Mouse (Mus musculus) MEL (cell line): Measurements from ENCODE around the gene Mtnr1b. TPM values are rescaled to one million over a fixed set of nuclear protein-coding genes. Genes with fewer than 3 reads are reported as not detected.

Experiments used
- DNase-seq: peaks from one replicate; pipeline ENCODE4 v3.0.0; 2011; ENCODE audit warnings: low read depth, low spot score
- H3K27ac ChIP-seq: 2 replicates; pipeline ENCODE4 v1.5.1; 2012; ENCODE audit warnings: low read depth, mild to moderate bottlenecking, control low read depth, low read length, moderate library complexity; ENCODE audit not compliant: control insufficient read depth
- H3K27me3 ChIP-seq, 2 experiments: fragments of 150-350 bp in 1 of 2; sonication (generic) in 1 of 2; 2 replicates each; pipeline ENCODE4 v1.6.1; 2012; ENCODE audit warnings: low read length in 2 of 2, mild to moderate bottlenecking in 2 of 2, improper control_type of control experiment in 1 of 2, moderate library complexity in 1 of 2; ENCODE audit not compliant: insufficient read depth in 2 of 2, control insufficient read depth in 1 of 2
- H3K36me3 ChIP-seq, 2 experiments: 2 replicates each; pipeline ENCODE4 v1.6.1; 2012 to 2014; ENCODE audit warnings: low read length in 2 of 2, improper control_type of control experiment in 1 of 2, inconsistent platforms in 1 of 2, mild to moderate bottlenecking in 1 of 2; ENCODE audit not compliant: insufficient read depth in 2 of 2, control insufficient read depth in 1 of 2
- H3K4me1 ChIP-seq, 2 experiments: fragments of 150-350 bp in 1 of 2; sonication (generic) in 1 of 2; 2 replicates each; pipeline ENCODE4 v1.6.1; 2012; ENCODE audit warnings: low read length in 2 of 2, improper control_type of control experiment in 1 of 2, mild to moderate bottlenecking in 1 of 2; ENCODE audit not compliant: insufficient read depth in 2 of 2, control insufficient read depth in 1 of 2
- H3K4me3 ChIP-seq, 2 experiments: fragments of 150-350 bp in 1 of 2; sonication (generic) in 1 of 2; 2 replicates each; pipeline ENCODE4 v1.5.1; 2012; ENCODE audit warnings: low read depth in 2 of 2, low read length in 2 of 2, mild to moderate bottlenecking in 2 of 2, moderate library complexity in 2 of 2, control low read depth in 1 of 2, improper control_type of control experiment in 1 of 2; ENCODE audit not compliant: control insufficient read depth in 1 of 2, insufficient read depth in 1 of 2
- H3K79me2 ChIP-seq: 2 replicates; pipeline ENCODE4 v1.6.1; 2012; ENCODE audit warnings: mild to moderate bottlenecking, low read length, moderate library complexity; ENCODE audit not compliant: control insufficient read depth, poor library complexity, insufficient read depth
- H3K9ac ChIP-seq: 2 replicates; pipeline ENCODE4 v1.6.1; 2012; ENCODE audit warnings: low read depth, mild to moderate bottlenecking, control low read depth, low read length, moderate library complexity; ENCODE audit not compliant: control insufficient read depth, poor library complexity, severe bottlenecking
- H3K9me3 ChIP-seq: fragments of 150-350 bp; sonication (generic); replicated peaks from 2 replicates; pipeline ENCODE4 v1.6.1; 2012; ENCODE audit warnings: mild to moderate bottlenecking, low read length, improper control_type of control experiment, moderate library complexity; ENCODE audit not compliant: insufficient read depth
- BHLHE40 ChIP-seq: IDR thresholded peaks from 2 replicates; pipeline ENCODE4 v1.6.1; 2012; ENCODE audit warnings: low read depth, mild to moderate bottlenecking, inconsistent platforms, low read length, improper control_type of control experiment, borderline replicate concordance
- CHD1 ChIP-seq: IDR thresholded peaks from 2 replicates; pipeline ENCODE4 v1.6.1; 2012; ENCODE audit warnings: low read depth, mild to moderate bottlenecking, inconsistent platforms, low read length, improper control_type of control experiment
- CTCF ChIP-seq, 3 experiments: IDR thresholded peaks in 2 of 3; conservative IDR thresholded peaks in 1 of 3; 2 replicates each; pipeline ENCODE4 v1.5.1; 2011 to 2012; ENCODE audit warnings: low read length in 3 of 3, low read depth in 2 of 3, mild to moderate bottlenecking in 2 of 3, improper control_type of control experiment in 1 of 3, inconsistent platforms in 1 of 3, mixed read lengths in 1 of 3, moderate library complexity in 1 of 3; ENCODE audit not compliant: control insufficient read depth in 1 of 3, insufficient read depth in 1 of 3, poor library complexity in 1 of 3, severe bottlenecking in 1 of 3
- GABPA ChIP-seq: IDR thresholded peaks from 2 replicates; pipeline ENCODE4 v1.6.1; 2012; ENCODE audit warnings: low read depth, mild to moderate bottlenecking, inconsistent platforms, low read length, improper control_type of control experiment, moderate library complexity
- JUND ChIP-seq: IDR thresholded peaks from 2 replicates; pipeline ENCODE4 v1.6.1; 2011; ENCODE audit warnings: low read depth, mild to moderate bottlenecking, improper control_type of control experiment, low read length
- MEF2A ChIP-seq: IDR thresholded peaks from 2 replicates; pipeline ENCODE4 v1.6.1; 2014; ENCODE audit warnings: low read depth, mild to moderate bottlenecking, inconsistent platforms, low read length, improper control_type of control experiment; ENCODE audit not compliant: poor library complexity, insufficient replicate concordance, severe bottlenecking; ENCODE audit errors: extremely low read depth
- MXI1 ChIP-seq: IDR thresholded peaks from 2 replicates; pipeline ENCODE4 v1.6.1; 2011; ENCODE audit warnings: mild to moderate bottlenecking, low read depth, low read length, improper control_type of control experiment
- MYB ChIP-seq: IDR thresholded peaks from 2 replicates; pipeline ENCODE4 v1.6.1; 2011; ENCODE audit warnings: mild to moderate bottlenecking, low read depth, low read length, improper control_type of control experiment
- MYC ChIP-seq: IDR thresholded peaks from 2 replicates; pipeline ENCODE4 v1.6.1; 2011; ENCODE audit warnings: low read depth, mild to moderate bottlenecking, low read length, improper control_type of control experiment, moderate library complexity
- NELFE ChIP-seq: IDR thresholded peaks from 2 replicates; pipeline ENCODE4 v1.6.1; 2011; ENCODE audit warnings: low read depth, low read length, improper control_type of control experiment
- POLR2AphosphoS2 ChIP-seq: IDR thresholded peaks from 2 replicates; pipeline ENCODE4 v1.6.1; 2011; ENCODE audit warnings: low read length, improper control_type of control experiment
- POLR2AphosphoS5 ChIP-seq: IDR thresholded peaks from 2 replicates; pipeline ENCODE4 v1.6.1; 2012; ENCODE audit warnings: low read depth, borderline replicate concordance, mild to moderate bottlenecking, inconsistent platforms, low read length, moderate library complexity, mixed read lengths
- RAD21 ChIP-seq: IDR thresholded peaks from 2 replicates; pipeline ENCODE4 v1.6.1; 2011; ENCODE audit warnings: mild to moderate bottlenecking, low read depth, low read length, improper control_type of control experiment
- RCOR1 ChIP-seq: IDR thresholded peaks from 2 replicates; pipeline ENCODE4 v1.6.1; 2012; ENCODE audit warnings: low read depth, mild to moderate bottlenecking, inconsistent platforms, low read length, improper control_type of control experiment
- TAL1 ChIP-seq: IDR thresholded peaks from 2 replicates; pipeline ENCODE4 v1.6.1; 2012; ENCODE audit warnings: mild to moderate bottlenecking, inconsistent platforms, low read length, moderate library complexity, mixed read lengths
- TBP ChIP-seq: IDR thresholded peaks from 2 replicates; pipeline ENCODE4 v1.8.0; 2011; ENCODE audit warnings: low read depth, low read length, improper control_type of control experiment
- ZC3H11A ChIP-seq: IDR thresholded peaks from 2 replicates; pipeline ENCODE4 v1.6.1; 2012; ENCODE audit warnings: low read depth, mild to moderate bottlenecking, inconsistent platforms, low read length, improper control_type of control experiment
- ZMIZ1 ChIP-seq: IDR thresholded peaks from 2 replicates; pipeline ENCODE4 v1.6.1; 2012; ENCODE audit warnings: low read depth, mild to moderate bottlenecking, inconsistent platforms, low read length, improper control_type of control experiment, moderate library complexity
- polyA plus RNA-seq, 2 experiments: library from polyadenylated mRNA; stranded (reverse) in 1 of 2; unstranded in 1 of 2; fragments of >175 nt in 1 of 2; fragments of >200 nt in 1 of 2; gene quantifications; 2 replicates each; pipeline versions ENCODE4 v1.2.1 to v1.2.4; 2012; ENCODE audit warnings: low replicate concordance in 2 of 2, low read depth in 1 of 2; ENCODE audit not compliant: insufficient read length in 2 of 2, insufficient read depth in 1 of 2, missing spikeins in 1 of 2
- total RNA-seq: library from RNA; depleted of rRNA; stranded (reverse); fragments of 300-350 nt; gene quantifications from 2 replicates; pipeline ENCODE4 v1.2.3, GENCODE M21; 2012; rRNA removed

Mtnr1b gene
- total and polyA plus RNA-seq, 3 experiments, result not detected

DNA sequence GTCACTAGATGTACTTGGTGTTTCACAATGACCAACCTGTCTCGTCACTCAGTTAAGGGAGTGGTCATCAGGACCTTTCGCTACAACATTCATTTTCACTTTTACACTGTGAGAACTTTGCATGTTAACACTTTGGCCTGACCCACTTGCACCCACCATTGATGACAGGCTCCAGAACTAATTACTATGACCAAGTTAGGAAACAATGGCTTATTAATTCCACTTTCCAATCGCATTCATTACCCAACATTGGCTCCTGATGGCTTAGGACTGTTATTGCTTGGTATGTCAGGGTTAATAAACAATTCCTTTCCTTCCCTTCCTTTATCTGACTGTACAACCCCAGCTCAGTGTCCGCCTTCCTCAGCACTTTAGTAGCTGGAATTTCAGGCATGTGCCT lies 92.4 kb downstream of the Mtnr1b start:
- no peaks in the 10 kb centered on the region for H3K4me1 ChIP-seq
- no peaks in the 10 kb centered on the region for H3K79me2 ChIP-seq

GRCm38 (mm10) chr9:15774911-15775310 lies 99.4 kb downstream of the Mtnr1b start:
- Histone ChIP-seq H3K36me3 (no peaks in the 10 kb centered on the region), H3K27ac (no peak overlapping the region), H3K4me1 (no peaks in the 10 kb centered on the region), H3K4me3 (no peak overlapping the region), H3K9me3 (no peaks in the 10 kb centered on the region), H3K9ac (no peak overlapping the region), H3K27me3 (no peaks in the 10 kb centered on the region; a peak in 1 of 4 replicates), H3K79me2 (no peaks in the 10 kb centered on the region)
- TF ChIP-seq BHLHE40 (no peak), MEF2A (no peak), CHD1 (no peak), POLR2AphosphoS2 (no peak), JUND (no peak), RAD21 (no peak), MYC (no peak), RCOR1 (no peak), TAL1 (no peak), ZC3H11A (no peak), MYB (no peak)
- DNase-seq, result no peak

More for the DNA sequence above, 92.4 kb downstream of the Mtnr1b start:
- DNase-seq, result no peak
- Histone ChIP-seq H3K9ac (no peak overlapping the region), H3K27me3 (peaks cover 0 to 1% of the 10 kb centered on the region in 2 experiments; a peak in 1 of 4 replicates), H3K36me3 (no peaks in the 10 kb centered on the region), H3K4me3 (no peak overlapping the region)
- TF ChIP-seq MYB (no peak), MXI1 (no peak), NELFE (no peak), ZMIZ1 (no peak), GABPA (no peak), MYC (no peak), POLR2AphosphoS5 (no peak), TBP (no peak), MEF2A (no peak), JUND (no peak), RAD21 (no peak), CTCF (IDR thresholded peaks at IDR 0.05 in 2 of 3, conservative IDR thresholded peaks at IDR 0.05 in 1 of 3; ENCODE audit: control insufficient read depth in 1 of 3, insufficient read depth in 1 of 3, low read depth in 2 of 3, low read length in 3 of 3, poor library complexity in 1 of 3, severe bottlenecking in 1 of 3) (no peak)
- TF ChIP-seq, all 39 proteins: peak for 0
- H3K9me3 ChIP-seq, result no peaks in the 10 kb centered on the region
- H3K27ac ChIP-seq, result no peak overlapping the region

Other genes starting within 250 kb of the Mtnr1b start
- not detected in 2 replicates for gene Deup1, start 246.6 kb downstream of the Mtnr1b start, total RNA-seq
- gene Deup1, start 246.6 kb downstream of the Mtnr1b start, polyA plus RNA-seq, result not detected
- not detected in 2 replicates for gene Slc36a4, start 164.8 kb downstream of the Mtnr1b start, total RNA-seq
- gene Slc36a4, start 164.8 kb downstream of the Mtnr1b start, polyA plus RNA-seq, result not detected